Mouse (Mus musculus) layer of hippocampus, postnatal 10 days (tissue): Measurements from ENCODE around the gene Csf3. TPM values are rescaled to one million over a fixed set of nuclear protein-coding genes. Genes with fewer than 3 reads are reported as not detected.

Experiments used
- DNase-seq, 2 experiments: peaks; one replicate each; pipeline ENCODE4 v3.0.0; 2021; ENCODE audit warnings: low spot score in 2 of 2
- total RNA-seq, 2 experiments: library from RNA; stranded (reverse); gene quantifications; 2 replicates each; pipeline ENCODE4 v1.2.3; 2021

Gene Csf3
- total RNA-seq, 2 experiments from 2014 or later = not detected

- peak; percentile 40 to 53 for DNase-seq
Observed at GRCm38 (mm10) chr11:98747804-98748505, 46.9 kb downstream of the Csf3 start.

- peak; percentile 66 to 77 for DNase-seq
Observed at GRCm38 (mm10) chr11:98748506-98749416, 47.7 kb downstream of the Csf3 start.

GRCm38 (mm10) chr11:98749716-98750115 lies 48.7 kb downstream of the Csf3 start:
- DNase-seq = peak; percentile 67 to 77

DNA sequence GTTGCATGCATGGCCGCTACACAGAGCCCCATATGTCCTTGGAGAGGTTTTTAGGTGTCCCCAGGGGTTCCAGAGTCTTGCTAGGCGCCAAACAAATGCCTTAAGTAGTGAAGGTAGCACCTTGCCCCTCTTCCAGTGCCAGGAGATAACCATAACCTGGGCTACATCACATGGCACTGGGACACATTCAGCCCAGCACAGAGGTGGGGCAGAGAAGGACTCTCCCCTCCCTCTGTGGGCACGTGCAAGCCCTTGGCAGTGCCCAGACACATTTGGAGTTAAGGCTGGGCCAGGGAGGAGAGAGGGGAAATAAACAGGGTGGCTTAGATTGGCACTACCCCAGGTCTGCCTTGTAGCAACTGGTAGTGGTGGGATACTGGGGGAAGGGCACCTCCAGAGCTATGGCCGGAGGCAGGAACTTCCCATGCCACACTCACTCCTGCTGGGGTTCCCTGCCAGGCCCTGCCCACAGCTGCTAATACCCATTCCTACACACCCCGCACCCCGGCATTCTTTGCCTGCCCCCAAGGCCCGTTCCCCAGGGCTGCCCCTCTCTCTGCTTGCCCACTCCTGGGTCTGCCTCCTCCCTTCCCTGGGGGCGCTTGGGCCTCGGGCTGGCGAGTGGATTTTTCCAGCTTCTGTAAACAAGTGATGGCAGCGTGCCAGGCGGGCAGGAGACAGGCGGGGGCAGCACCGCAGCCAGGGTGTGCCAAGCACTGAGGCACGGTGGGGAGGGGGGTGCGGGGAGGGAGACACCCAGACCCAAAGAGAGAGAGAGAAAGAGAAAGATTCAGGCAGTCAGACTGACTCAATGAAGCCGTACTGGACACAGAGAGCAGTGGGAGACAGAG lies 49.5 kb downstream of the Csf3 start:
- peak; percentile 84 to 90 for DNase-seq

DNA sequence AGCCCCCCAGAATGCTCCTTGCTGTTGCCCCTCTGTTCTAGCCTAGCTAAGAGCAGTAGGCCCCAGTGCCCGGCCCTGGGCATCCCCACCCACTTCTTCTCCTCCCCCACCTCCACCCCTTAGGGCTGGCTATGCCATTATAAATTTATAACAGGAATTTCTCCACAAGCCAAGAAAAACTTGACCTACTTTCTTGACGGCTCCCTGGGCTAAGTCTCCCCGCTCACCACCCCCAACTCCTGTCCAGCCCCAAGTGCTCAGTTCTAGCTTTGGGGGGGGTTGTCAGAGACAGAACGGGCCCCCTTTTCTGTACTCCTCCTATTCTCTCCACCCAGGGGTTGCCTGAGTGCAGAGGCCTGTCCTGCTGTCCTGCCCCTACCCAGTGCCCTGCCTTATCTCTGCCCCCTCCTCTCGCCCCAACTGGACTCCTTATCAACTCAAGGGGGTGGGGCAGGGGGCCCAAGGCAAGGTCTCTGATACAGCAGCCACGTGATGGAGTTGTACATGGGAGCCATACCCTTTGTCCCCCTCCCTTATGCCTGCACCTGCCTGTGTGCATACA lies 50.2 kb downstream of the Csf3 start:
- no peak for DNase-seq

DNA sequence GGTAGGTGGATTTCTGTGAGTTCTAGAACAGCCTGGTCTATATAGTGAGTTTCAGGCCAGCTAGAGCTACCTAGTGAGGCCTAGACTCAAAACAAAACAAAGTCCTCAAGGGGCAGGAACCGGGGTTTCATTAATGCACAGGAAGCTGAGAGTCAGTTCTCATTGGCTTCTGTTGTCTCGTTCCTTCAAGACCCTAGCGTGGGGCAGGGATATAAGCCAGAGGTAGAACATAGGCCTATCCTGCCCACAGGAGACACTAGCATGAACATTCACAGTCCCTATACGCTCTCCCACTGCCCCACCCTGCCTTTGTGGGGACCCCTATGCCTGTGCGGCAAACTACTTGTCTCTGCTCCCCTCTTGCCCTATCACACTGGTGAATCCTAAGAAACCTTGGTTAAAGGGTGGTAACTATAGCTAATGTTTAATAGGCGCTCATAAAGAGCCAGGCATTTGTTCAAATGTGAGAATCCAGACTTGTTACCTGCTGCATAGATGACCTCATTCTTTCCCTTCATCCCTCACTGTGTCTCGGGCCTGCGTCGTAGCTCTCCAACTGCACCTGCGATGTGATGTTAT lies 51.6 kb downstream of the Csf3 start:
- DNase-seq = peak in 1 of 2 experiments; percentile 13

Other genes starting within 250 kb of the Csf3 start
- gene Ikzf3, start 155.2 kb upstream of the Csf3 start, total RNA-seq = not detected
- not detected for gene Zpbp2, start 150.2 kb upstream of the Csf3 start, total RNA-seq
- gene Ormdl3, start 113.9 kb upstream of the Csf3 start, total RNA-seq = 10 to 100 TPM; 53.6 to 56.9 TPM
- not detected for gene Lrrc3c, start 103.0 kb upstream of the Csf3 start, total RNA-seq
- 10 to 100 TPM; 14.1 to 17.2 TPM for gene Gm12355, start 75.6 kb upstream of the Csf3 start, total RNA-seq
- under 1 TPM in 1 of 2 experiments, not detected in 1; 0.50 TPM for gene Gsdma3, start 74.9 kb upstream of the Csf3 start, total RNA-seq
- not detected for gene Gsdma2, start 54.5 kb upstream of the Csf3 start, total RNA-seq
- gene Gsdma, start 36.9 kb upstream of the Csf3 start, total RNA-seq = not detected
- 100 to 1,000 TPM; 127 to 130 TPM for gene Psmd3, start 18.7 kb upstream of the Csf3 start, total RNA-seq
- gene Med24, start 28.2 kb downstream of the Csf3 start, total RNA-seq = 100 to 1,000 TPM in 1 of 2 experiments, 10 to 100 TPM in 1; 93.8 to 103 TPM
- 1,000 to 10,000 TPM; 1,331 to 1,411 TPM for gene Thra, start 39.4 kb downstream of the Csf3 start, total RNA-seq
- gene Nr1d1, start 74.1 kb downstream of the Csf3 start, total RNA-seq = 10 to 100 TPM; 39.1 to 41.5 TPM
- gene Msl1, start 94.3 kb downstream of the Csf3 start, total RNA-seq = 100 to 1,000 TPM; 147 to 157 TPM
- 10 to 100 TPM; 65.8 to 66.3 TPM for gene Casc3, start 103.6 kb downstream of the Csf3 start, total RNA-seq
- 100 to 1,000 TPM; 148 to 154 TPM for gene Rapgefl1, start 135.5 kb downstream of the Csf3 start, total RNA-seq
- 10 to 100 TPM; 29.7 to 30.9 TPM for gene Wipf2, start 162.4 kb downstream of the Csf3 start, total RNA-seq
- 1 to 10 TPM; 1.1 to 2.2 TPM for gene Cdc6, start 206.5 kb downstream of the Csf3 start, total RNA-seq
- gene Rara, start 226.6 kb downstream of the Csf3 start, total RNA-seq = 10 to 100 TPM; 21.7 to 24.0 TPM